In the genomic region with DNA sequence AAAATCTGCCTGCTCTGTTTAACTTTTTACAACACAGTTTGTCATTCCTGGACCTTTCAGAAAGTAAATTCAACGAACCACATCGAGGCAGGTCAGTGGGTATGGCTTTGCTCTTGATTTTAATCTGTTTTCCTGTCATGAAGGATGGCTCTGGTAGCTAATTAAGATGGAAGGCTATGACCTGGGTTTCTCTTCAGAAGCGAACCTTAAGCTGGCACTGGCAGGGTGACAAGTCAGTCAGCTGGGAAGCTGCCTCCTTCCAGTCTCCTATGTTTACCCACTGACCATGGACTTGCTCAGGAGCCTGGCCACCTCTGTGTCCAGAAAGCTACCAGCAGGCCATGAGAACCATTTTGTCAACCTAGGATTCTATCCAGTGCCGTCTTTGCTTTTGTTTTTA, we compare ENCODE assay signal across 9 mouse cellular contexts. TPM values are rescaled to one million over a fixed set of nuclear protein-coding genes. Genes with fewer than 3 reads are reported as not detected.
DNase-seq lines count a peak whose midpoint lies in the region; ATAC-seq and TF ChIP-seq lines count a peak whose summit lies in the region.
"Had no signal": no experiment of that assay in that cellular context is flagged by ENCODE, and none has a peak within 500 bp of the region (broad histone marks: within the 10 kb centered on the region; RNA-seq: fewer than 3 reads in every experiment).

No protein-coding gene starts in this region.

- peak overlapping the region; percentile 44 for H3K27ac ChIP-seq in heart, adult 2 months
- H3K27ac ChIP-seq in CH12.LX (ENCODE audit: insufficient read depth, low read depth): no peak overlapping the region
- H3K27ac ChIP-seq in hindbrain, postnatal 0 days: peak overlapping the region; percentile 8; the same call in 1 of the 2 replicates
- no peak overlapping the region for H3K27ac ChIP-seq in limb, embryonic 15.5 days
- H3K27ac ChIP-seq: forebrain, embryonic 12.5 days had no signal

- H3K9ac ChIP-seq in heart, adult 2 months (ENCODE audit: low read depth, low read length): peak overlapping the region; percentile 51; the same call in 1 of the 2 replicates
- peak overlapping the region; percentile 37; the same call in 1 of the 2 replicates for H3K9ac ChIP-seq in CH12.LX (ENCODE audit: insufficient read depth, low read depth)
- H3K9ac ChIP-seq in hindbrain, postnatal 0 days (replicated peaks; ENCODE audit: low read length): no peak overlapping the region
- no peak overlapping the region for H3K9ac ChIP-seq in limb, embryonic 15.5 days
- H3K9ac ChIP-seq: forebrain, embryonic 12.5 days had no signal

- no peak for ATAC-seq in hindbrain, postnatal 0 days
- no peak for ATAC-seq in limb, embryonic 15.5 days (ENCODE audit: insufficient number of reproducible peaks, low FRiP score, low TSS enrichment, low read depth)
- no peak for ATAC-seq in activated CD4-positive, CD25-positive, alpha-beta regulatory T cell, adult 4 months

- no peak for DNase-seq in heart, adult 2 months
- DNase-seq in heart, adult 9 months (ENCODE audit: low spot score in 2 of 2): no peak
- no peak for DNase-seq in CH12.LX (ENCODE audit: extremely low read depth)
- DNase-seq in hindbrain, postnatal 0 days (ENCODE audit: low spot score): peak; percentile 24
- DNase-seq in right cerebral cortex, postnatal 25 days: no peak
- DNase-seq in cerebellum, postnatal 36 days: no peak

- H3K79me2 ChIP-seq in heart, adult 2 months (replicated peaks; ENCODE audit: control insufficient read depth, insufficient read depth, low read length): no peaks in the 10 kb centered on the region
- H3K79me2 ChIP-seq in CH12.LX (replicated peaks; ENCODE audit: control insufficient read depth, extremely low read depth, insufficient read depth, poor library complexity, severe bottlenecking): peaks cover 4% of the 10 kb centered on the region

- H3K4me2 ChIP-seq in CH12.LX (ENCODE audit: insufficient read depth, low read depth, poor library complexity, severe bottlenecking): peak overlapping the region; percentile 94
- H3K4me2 ChIP-seq in hindbrain, postnatal 0 days (ENCODE audit: low read depth, low read length): peak overlapping the region; percentile 11; the same call in 1 of the 2 replicates
- H3K4me2 ChIP-seq in limb, embryonic 15.5 days: peak overlapping the region; percentile 17; the same call in 1 of the 2 replicates
- H3K4me2 ChIP-seq: forebrain, embryonic 12.5 days had no signal

- 28% methylated on average over 4 of the region's 4 CpGs for WGBS in heart, adult 2 months
- WGBS in hindbrain, postnatal 0 days: 42% methylated on average over 4 of the region's 4 CpGs
- 29% methylated on average over 4 of the region's 4 CpGs for WGBS in limb, embryonic 15.5 days

- dilution Hi-C loops in CH12.LX (cut with MboI; ENCODE audit: extremely low pct_ligation_motif_present, extremely low pct_unique_long_range_greater_than_20kb, low sequenced_read_pairs): no loop called here

- H3K27me3 ChIP-seq in heart, adult 2 months (ENCODE audit: control insufficient read depth, insufficient read depth, low read length): peaks cover 3% of the 10 kb centered on the region; the same call in 1 of the 2 replicates
- peaks cover 2% of the 10 kb centered on the region for H3K27me3 ChIP-seq in CH12.LX (replicated peaks)
- H3K27me3 ChIP-seq in hindbrain, postnatal 0 days (ENCODE audit: insufficient read depth, low read length): no peaks in the 10 kb centered on the region
- peaks cover 38% of the 10 kb centered on the region for H3K27me3 ChIP-seq in limb, embryonic 15.5 days

- TF ChIP-seq RAD21 in CH12.LX (IDR thresholded peaks at IDR 0.05; ENCODE audit: low read depth, low read length): no peak

- no peak for TF ChIP-seq CTCF in heart, adult 2 months (IDR thresholded peaks at IDR 0.05)
- TF ChIP-seq CTCF in CH12.LX (conservative IDR thresholded peaks at IDR 0.05 in 1 of 2, IDR thresholded peaks at IDR 0.05 in 1 of 2; ENCODE audit: low read depth in 2 of 2, low read length in 2 of 2): no peak
- no peak for TF ChIP-seq CTCF in hindbrain, postnatal 0 days (IDR thresholded peaks at IDR 0.05; ENCODE audit: low read depth)

- no peak for TF ChIP-seq POLR2A in heart, adult 2 months (IDR thresholded peaks at IDR 0.05; ENCODE audit: insufficient read depth, low read depth, low read length)
- no peak for TF ChIP-seq POLR2A in CH12.LX (IDR thresholded peaks at IDR 0.05; ENCODE audit: low read depth, low read length)

- in situ Hi-C loops in CH12.LX (cut with MboI; ENCODE audit: low pct_ligation_motif_present, low pct_unique_long_range_greater_than_20kb, low sequenced_read_pairs): no loop called here

- TF ChIP-seq EP300 in heart, adult 2 months (IDR thresholded peaks at IDR 0.05; ENCODE audit: insufficient read depth, low read depth, low read length): no peak
- no peak for TF ChIP-seq EP300 in CH12.LX (IDR thresholded peaks at IDR 0.05; ENCODE audit: low read length)

- no peaks in the 10 kb centered on the region for H3K36me3 ChIP-seq in heart, adult 2 months (ENCODE audit: control insufficient read depth, insufficient read depth, low read length)
- no peaks in the 10 kb centered on the region for H3K36me3 ChIP-seq in CH12.LX (replicated peaks in 1 of 2; ENCODE audit: control insufficient read depth in 1 of 2, insufficient read depth in 1 of 2, low read length in 1 of 2)
- no peaks in the 10 kb centered on the region for H3K36me3 ChIP-seq in hindbrain, postnatal 0 days (ENCODE audit: insufficient read depth, low read length)
- no peaks in the 10 kb centered on the region for H3K36me3 ChIP-seq in limb, embryonic 15.5 days
- H3K36me3 ChIP-seq: forebrain, embryonic 12.5 days had no signal

- peak overlapping the region; percentile 37 for H3K4me3 ChIP-seq in heart, adult 2 months
- H3K4me3 ChIP-seq in CH12.LX (replicated peaks in 1 of 3; ENCODE audit: low read depth in 2 of 3, low read length in 2 of 3, poor library complexity in 1 of 3): no peak overlapping the region
- H3K4me3 ChIP-seq in hindbrain, postnatal 0 days (ENCODE audit: low read length): no peak overlapping the region
- no peak overlapping the region for H3K4me3 ChIP-seq in limb, embryonic 15.5 days
- H3K4me3 ChIP-seq: forebrain, embryonic 12.5 days had no signal

- no peaks in the 10 kb centered on the region for H3K9me3 ChIP-seq in CH12.LX (replicated peaks; ENCODE audit: low read length)
- H3K9me3 ChIP-seq in hindbrain, postnatal 0 days (ENCODE audit: low read length): no peaks in the 10 kb centered on the region
- no peaks in the 10 kb centered on the region for H3K9me3 ChIP-seq in limb, embryonic 15.5 days
- H3K9me3 ChIP-seq: forebrain, embryonic 12.5 days had no signal

- intact Hi-C loops in heart, adult 2 months (cut with DNase I): loop anchor here (5.0 kb wide), 1 partner anchor 41 kb away; no protein-coding TSS in a partner anchor

- H3K4me1 ChIP-seq in heart, adult 2 months (ENCODE audit: control insufficient read depth, insufficient read depth, low read length): peaks cover 7% of the 10 kb centered on the region
- peaks cover 12 to 41% of the 10 kb centered on the region in 2 experiments for H3K4me1 ChIP-seq in CH12.LX (ENCODE audit: control insufficient read depth in 1 of 2, insufficient read depth in 2 of 2)
- no peaks in the 10 kb centered on the region for H3K4me1 ChIP-seq in hindbrain, postnatal 0 days (ENCODE audit: insufficient read depth, low read length)
- H3K4me1 ChIP-seq in limb, embryonic 15.5 days: peaks cover 24% of the 10 kb centered on the region

TF ChIP-seq in CH12.LX, 34 proteins besides CTCF, POLR2A, EP300 and RAD21:
- no peak for TF ChIP-seq RCOR1 (conservative IDR thresholded peaks at IDR 0.05; ENCODE audit: low read depth, low read length)
- no peak for TF ChIP-seq TBP (conservative IDR thresholded peaks at IDR 0.05; ENCODE audit: low read depth, low read length)
- TF ChIP-seq KAT2A (IDR thresholded peaks at IDR 0.05; ENCODE audit: insufficient replicate concordance, low read length): no peak
- TF ChIP-seq MAX (IDR thresholded peaks at IDR 0.05; ENCODE audit: low read length): no peak
- TF ChIP-seq USF2 (conservative IDR thresholded peaks at IDR 0.05; ENCODE audit: low read depth, low read length): no peak
- TF ChIP-seq NRF1 (IDR thresholded peaks at IDR 0.05; ENCODE audit: low read depth, low read length): no peak
- TF ChIP-seq ZNF384 (IDR thresholded peaks at IDR 0.05; ENCODE audit: low read depth, low read length): no peak
- TF ChIP-seq PAX5 (IDR thresholded peaks at IDR 0.05; ENCODE audit: low read length): no peak
- TF ChIP-seq ELF1 (IDR thresholded peaks at IDR 0.05; ENCODE audit: low read depth, low read length): no peak
TF ChIP-seq in CH12.LX: peak in this region for 0.

RNA-seq across cellular contexts. Expression of a gene that starts 0.5 kb away (rescaled TPM):
- 10 to 100 TPM; 13.2 to 13.6 TPM for total RNA-seq in heart, adult 2 months (2021)
- 22.1 and 28.6 TPM in 2 replicates for polyA plus RNA-seq in heart, adult 2 months (2012; rRNA removed)
- total RNA-seq in CH12.LX (2012; rRNA removed) (24.2 and 26.0 TPM in 2 replicates), CH12.LX (2014; rRNA removed) (38.2 and 38.6 TPM in 2 replicates)
- 31.9 and 32.0 TPM in 2 replicates for polyA plus RNA-seq in CH12.LX (2012; ENCODE audit: insufficient read length, low read depth)
- total RNA-seq in hindbrain, postnatal 0 days (2014; rRNA removed): 17.3 and 19.2 TPM in 2 replicates
- polyA plus RNA-seq in hindbrain, postnatal 0 days (2015; fragmentation: Nextera tagmentation; extraction: Ambion mirVana): 7.2 and 8.6 TPM in 2 replicates
- polyA plus RNA-seq in limb, embryonic 15.5 days (2015; fragmentation: Nextera tagmentation; extraction: Ambion mirVana): 16.4 and 18.4 TPM in 2 replicates
- polyA plus RNA-seq in activated CD4-positive, CD25-positive, alpha-beta regulatory T cell, adult 4 months (2017; shearing (Covaris generic)): 10 to 100 TPM; 36.6 to 37.7 TPM

Comparison
In these comparisons a context has a peak if more than half of its experiments do, and no peak if none do; other contexts are left out.
1. H3K27ac ChIP-seq: peak in heart, adult 2 months (single experiment) and hindbrain, postnatal 0 days (single experiment); none in CH12.LX (single experiment) and limb, embryonic 15.5 days (single experiment).
2. H3K9ac ChIP-seq: peak in heart, adult 2 months (single experiment) and CH12.LX (single experiment); none in hindbrain, postnatal 0 days (single experiment) and limb, embryonic 15.5 days (single experiment).
3. H3K4me2 ChIP-seq: peak in every context shown above with its lines; median percentile 94 in CH12.LX; 17 in limb, embryonic 15.5 days; 11 in hindbrain, postnatal 0 days.